Mouse (Mus musculus) forebrain, postnatal 0 days (tissue): ENCODE data around the gene Gngt2. TPM values are rescaled to one million over a fixed set of nuclear protein-coding genes. Genes with fewer than 3 reads are reported as not detected.

Experiments
- ATAC-seq: fragments of 200-750 bp; cut with Nextera tagmentation; 2 replicates; pipeline ENCODE4 v1.8.0; 2017; ENCODE audit warnings: mild to moderate bottlenecking, moderate library complexity
- DNase-seq: peaks from one replicate; pipeline ENCODE4 v3.0.0-alpha.2; 2015
- H3K27ac ChIP-seq: fragments of 300-500 bp; sonication (generic); 2 replicates; pipeline ENCODE4 v1.5.1; 2014; ENCODE audit warnings: low read depth, mild to moderate bottlenecking, antibody characterized with exemption, low read length, moderate library complexity, mixed read lengths
- H3K27me3 ChIP-seq: fragments of 300-500 bp; sonication (generic); 2 replicates; pipeline ENCODE4 v1.6.1; 2014; ENCODE audit warnings: mild to moderate bottlenecking, low read length, mixed read lengths; ENCODE audit not compliant: insufficient read depth
- H3K36me3 ChIP-seq: fragments of 300-500 bp; sonication (generic); 2 replicates; pipeline ENCODE4 v1.6.1; 2014; ENCODE audit warnings: mild to moderate bottlenecking, moderate library complexity; ENCODE audit not compliant: insufficient read depth
- H3K4me1 ChIP-seq: fragments of 300-500 bp; sonication (generic); 2 replicates; pipeline ENCODE4 v1.6.1; 2014; ENCODE audit warnings: antibody characterized with exemption; ENCODE audit not compliant: insufficient read depth
- H3K4me2 ChIP-seq: fragments of 300-500 bp; sonication (generic); 2 replicates; pipeline ENCODE4 v1.6.1; 2014; ENCODE audit warnings: low read depth, mild to moderate bottlenecking, moderate library complexity
- H3K4me3 ChIP-seq: fragments of 300-500 bp; sonication (generic); 2 replicates; pipeline ENCODE4 v1.5.1; 2014; ENCODE audit warnings: low read depth, low read length, mixed read lengths
- H3K9ac ChIP-seq: fragments of 300-500 bp; sonication (generic); 2 replicates; pipeline ENCODE4 v1.6.1; 2014; ENCODE audit warnings: mild to moderate bottlenecking
- H3K9me3 ChIP-seq: fragments of 300-500 bp; sonication (generic); 2 replicates; pipeline ENCODE4 v1.6.1; 2016; ENCODE audit warnings: low read length
- CTCF ChIP-seq: sonication (generic); IDR thresholded peaks from 2 replicates; pipeline ENCODE4 v1.5.1; 2016; ENCODE audit warnings: antibody characterized with exemption, control low read depth, low read depth
- WGBS: fragments of 180-500 bp; shearing (Covaris S2); extraction: QIAGEN DNeasy Blood & Tissue Kit; methylation state at CpG from one replicate; pipeline ENCODE4 v1.1.7; 2014; 5-methylcytosine and 5-hydroxymethylcytosine counted together
- polyA plus RNA-seq: library from polyadenylated mRNA; unstranded; fragments of >200 nt; fragmentation: Nextera tagmentation; extraction: Ambion mirVana; gene quantifications from 2 replicates; pipeline ENCODE4 v1.2.1, GENCODE M21; 2015
- total RNA-seq: library from RNA; depleted of rRNA; stranded (reverse); fragments of >200 nt; gene quantifications from 2 replicates; pipeline ENCODE4 v1.2.3, GENCODE M21; 2014

The Gngt2 gene
- total and polyA plus RNA-seq, 2 experiments from 2014 or later = 1.0 to 1.9 TPM

- H3K9me3 ChIP-seq = no peaks in the 10 kb centered on the region
- H3K9ac ChIP-seq = peak overlapping the region; percentile 54
- no peak overlapping the region for H3K27ac ChIP-seq
- WGBS = 6% methylated on average over 11 of the region's 11 CpGs
- H3K27me3 ChIP-seq = peaks cover 45% of the 10 kb centered on the region
- no peak for TF ChIP-seq CTCF
- ATAC-seq = peak; percentile 14; the same call in 1 of the 2 replicates
- 0 out of 2 replicates have a peak, but pooled peaks cover 6% of the 10 kb centered on the region for H3K4me1 ChIP-seq
- no peaks in the 10 kb centered on the region for H3K36me3 ChIP-seq
- DNase-seq = no peak
- H3K4me3 ChIP-seq = peak overlapping the region; percentile 74
- peak overlapping the region; percentile 99 for H3K4me2 ChIP-seq
Measured at GRCm38 (mm10) chr11:95824877-95825243, 12.2 kb upstream of the Gngt2 start.

DNA sequence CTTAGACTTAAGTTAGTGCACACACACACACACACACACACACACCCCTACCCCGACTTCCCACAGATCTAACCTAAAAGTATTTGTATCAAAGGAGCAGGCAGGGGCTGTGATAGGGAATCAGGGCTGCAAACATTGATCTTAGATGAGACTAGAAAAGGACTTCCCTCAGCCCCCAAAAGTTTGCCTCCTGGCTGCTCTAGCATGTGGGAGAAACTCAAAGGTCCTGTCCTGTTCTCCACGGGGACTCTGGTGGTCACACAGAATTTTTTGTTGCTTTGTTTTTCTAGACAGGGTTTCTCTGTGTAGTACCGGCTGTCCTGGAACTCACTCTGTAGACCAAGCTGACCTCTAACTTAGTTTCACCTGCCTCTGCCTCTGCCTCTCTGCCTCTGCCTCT, 11.4 kb upstream of the Gngt2 start:
- TF ChIP-seq CTCF = no peak
- no peaks in the 10 kb centered on the region for H3K9me3 ChIP-seq
- peaks cover 53% of the 10 kb centered on the region for H3K27me3 ChIP-seq

DNA sequence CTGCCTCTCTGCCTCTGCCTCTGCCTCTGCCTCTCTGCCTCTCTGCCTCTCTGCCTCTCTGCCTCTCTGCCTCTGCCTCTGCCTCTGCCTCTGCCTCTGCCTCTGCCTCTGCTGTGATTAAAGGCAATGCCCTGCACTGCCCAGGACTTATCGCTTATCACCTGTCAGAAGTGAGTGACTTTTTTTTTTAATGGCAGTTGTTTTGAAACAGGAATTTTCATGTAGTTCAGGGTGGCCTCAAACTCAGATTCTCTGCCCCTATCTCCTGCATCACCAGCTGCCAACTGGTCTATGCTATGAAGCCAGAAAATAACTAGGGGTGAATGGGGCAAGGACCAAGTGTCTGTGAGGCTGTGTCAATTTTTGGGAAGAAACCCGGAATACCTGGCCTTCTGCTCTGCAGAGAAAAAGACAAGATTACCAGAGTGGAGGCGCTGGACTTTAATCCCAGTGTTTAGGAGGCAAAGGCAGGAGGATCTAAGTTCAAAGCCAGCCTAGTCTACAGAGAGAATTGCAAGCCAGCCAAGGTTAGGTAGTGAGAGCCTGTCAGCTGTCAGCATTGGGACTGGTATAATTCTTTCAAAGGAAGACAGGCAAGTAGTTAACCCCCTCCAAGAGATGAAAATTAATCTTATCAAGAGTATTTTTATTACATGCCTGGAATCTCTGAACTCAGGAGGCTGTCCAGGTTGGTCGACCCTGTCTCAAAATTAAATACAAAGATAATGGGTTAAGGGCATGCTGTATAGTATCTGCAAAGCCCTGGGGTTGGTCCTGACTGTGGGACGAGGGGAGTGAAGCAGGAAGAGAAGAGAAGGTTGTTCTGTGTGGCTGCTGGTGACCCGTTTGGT, 10.5 kb upstream of the Gngt2 start:
- no peak for DNase-seq
- H3K4me2 ChIP-seq = no peak overlapping the region
- TF ChIP-seq CTCF = no peak
- no peaks in the 10 kb centered on the region for H3K36me3 ChIP-seq
- no peak overlapping the region for H3K9ac ChIP-seq
- ATAC-seq = no peak
- H3K4me1 ChIP-seq = 0 out of 2 replicates have a peak, but pooled peaks cover 14% of the 10 kb centered on the region
- no peak overlapping the region for H3K4me3 ChIP-seq
- H3K27me3 ChIP-seq = peaks cover 62% of the 10 kb centered on the region
- H3K9me3 ChIP-seq = no peaks in the 10 kb centered on the region
- H3K27ac ChIP-seq = no peak overlapping the region
- WGBS = 64% methylated on average over 6 of the region's 6 CpGs

More for the DNA sequence above, 11.4 kb upstream of the Gngt2 start:
- Histone ChIP-seq H3K27ac (no peak overlapping the region), H3K4me1 (0 out of 2 replicates have a peak, but pooled peaks cover 9% of the 10 kb centered on the region), H3K4me2 (no peak overlapping the region), H3K4me3 (no peak overlapping the region), H3K36me3 (no peaks in the 10 kb centered on the region), H3K9ac (no peak overlapping the region)
- ATAC-seq (no peak), DNase-seq (no peak)
- WGBS = 34% methylated on average over 3 of the region's 3 CpGs

DNA sequence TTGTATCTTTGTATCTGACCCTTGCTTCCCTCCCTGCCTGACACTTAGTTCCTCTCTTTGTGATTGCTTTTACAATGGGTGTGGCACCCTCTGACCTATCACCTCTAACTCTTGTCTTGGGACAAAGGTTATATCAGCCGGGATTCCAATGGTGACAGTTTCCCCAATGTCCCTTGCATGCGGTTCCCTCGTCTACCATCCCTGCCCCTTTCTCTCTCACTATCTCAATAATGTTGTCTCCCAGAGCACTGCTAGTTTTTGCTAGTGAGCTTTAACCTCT, 9.9 kb upstream of the Gngt2 start:
- Histone ChIP-seq H3K9ac (no peak overlapping the region), H3K27me3 (peaks cover 67% of the 10 kb centered on the region), H3K36me3 (no peaks in the 10 kb centered on the region), H3K4me1 (0 out of 2 replicates have a peak, but pooled peaks cover 14% of the 10 kb centered on the region), H3K9me3 (no peaks in the 10 kb centered on the region), H3K27ac (no peak overlapping the region), H3K4me3 (no peak overlapping the region), H3K4me2 (no peak overlapping the region)
- TF ChIP-seq CTCF = no peak
- 44% methylated on average over 3 of the region's 3 CpGs for WGBS
- ATAC-seq (no peak), DNase-seq (no peak)

- whole genome bisulfite sequencing = 14% methylated on average over 3 of the region's 3 CpGs
Measured at GRCm38 (mm10) chr11:95827464-95828085, 9.4 kb upstream of the Gngt2 start.

GRCm38 (mm10) chr11:95828181-95828964, 8.6 kb upstream of the Gngt2 start:
- H3K36me3 ChIP-seq = no peaks in the 10 kb centered on the region
- H3K4me3 ChIP-seq = no peak overlapping the region
- 78% methylated on average over 11 of the region's 11 CpGs for WGBS
- H3K4me2 ChIP-seq = no peak overlapping the region
- H3K27me3 ChIP-seq = peaks cover 78% of the 10 kb centered on the region
- no peak for TF ChIP-seq CTCF
- ATAC-seq (no peak), DNase-seq (no peak)
- H3K4me1 ChIP-seq = 0 out of 2 replicates have a peak, but pooled peaks cover 14% of the 10 kb centered on the region
- H3K9ac ChIP-seq = no peak overlapping the region
- no peak overlapping the region for H3K27ac ChIP-seq
- H3K9me3 ChIP-seq = no peaks in the 10 kb centered on the region

More at GRCm38 (mm10) chr11:95827464-95828085, 9.4 kb upstream of the Gngt2 start:
- Histone ChIP-seq H3K4me1 (0 out of 2 replicates have a peak, but pooled peaks cover 14% of the 10 kb centered on the region), H3K9ac (no peak overlapping the region), H3K36me3 (no peaks in the 10 kb centered on the region), H3K27me3 (peaks cover 71% of the 10 kb centered on the region), H3K4me3 (no peak overlapping the region), H3K4me2 (no peak overlapping the region), H3K9me3 (no peaks in the 10 kb centered on the region), H3K27ac (no peak overlapping the region)
- peak; percentile 83 for TF ChIP-seq CTCF
- peak; percentile 85 for DNase-seq
- no peak for ATAC-seq
